Mouse (Mus musculus): ENCODE results near the gene Tlk2.
"Not testable (repeated sequence)": the region's sequence is repeated elsewhere in the genome, so short reads cannot be mapped to it uniquely, and the experiment has no call there.

Gene Tlk2

GRCm38 (mm10) chr11:105178516-105178915, at the start of gene Tlk2:
Gene Tlk2 (plus strand): TSS chr11:105178807.
- DNase-seq (ENCODE audit: low spot score): no peak

GRCm38 (mm10) chr11:105135692-105136091, 42.9 kb upstream of the Tlk2 start:
- no peak for DNase-seq (ENCODE audit: low spot score)

GRCm38 (mm10) chr11:105137255-105137654, 41.4 kb upstream of the Tlk2 start:
- DNase-seq (ENCODE audit: low spot score): not testable (repeated sequence)

- not testable (repeated sequence) for DNase-seq (ENCODE audit: low spot score)
Measured at GRCm38 (mm10) chr11:105140512-105140911, 38.1 kb upstream of the Tlk2 start.

- no peak for DNase-seq (ENCODE audit: low spot score)
Measured at GRCm38 (mm10) chr11:105141115-105141514, 37.5 kb upstream of the Tlk2 start.

GRCm38 (mm10) chr11:105143564-105143963, 35.0 kb upstream of the Tlk2 start:
- no peak for DNase-seq (ENCODE audit: low spot score)

GRCm38 (mm10) chr11:105144084-105144483, 34.5 kb upstream of the Tlk2 start:
- no peak for DNase-seq (ENCODE audit: low spot score)

- no peak for DNase-seq (ENCODE audit: low spot score)
Measured at GRCm38 (mm10) chr11:105144508-105145210, 33.9 kb upstream of the Tlk2 start.

- DNase-seq (ENCODE audit: low spot score): no peak
Measured at GRCm38 (mm10) chr11:105145211-105145610, 33.4 kb upstream of the Tlk2 start.

GRCm38 (mm10) chr11:105146593-105146992, 32.0 kb upstream of the Tlk2 start, which contains the start of gene Gm10842:
Gene Gm10842 (plus strand): TSS chr11:105146893.
- no peak for DNase-seq (ENCODE audit: low spot score)

- DNase-seq (ENCODE audit: low spot score): no peak
Measured at GRCm38 (mm10) chr11:105149353-105149752, 29.3 kb upstream of the Tlk2 start.

- no peak for DNase-seq (ENCODE audit: low spot score)
Measured at GRCm38 (mm10) chr11:105149766-105150165, 28.8 kb upstream of the Tlk2 start.

GRCm38 (mm10) chr11:105150691-105151090, 27.9 kb upstream of the Tlk2 start:
- DNase-seq (ENCODE audit: low spot score): no peak

GRCm38 (mm10) chr11:105151226-105152016, 27.2 kb upstream of the Tlk2 start:
- DNase-seq (ENCODE audit: low spot score): no peak

- no peak for DNase-seq (ENCODE audit: low spot score)
Measured at GRCm38 (mm10) chr11:105152017-105152300, 26.6 kb upstream of the Tlk2 start.

GRCm38 (mm10) chr11:105152357-105152899, 26.2 kb upstream of the Tlk2 start:
- DNase-seq (ENCODE audit: low spot score): no peak

- DNase-seq (ENCODE audit: low spot score): no peak
Measured at GRCm38 (mm10) chr11:105153068-105153833, 25.4 kb upstream of the Tlk2 start.

- DNase-seq (ENCODE audit: low spot score): no peak
Measured at GRCm38 (mm10) chr11:105155915-105156314, 22.7 kb upstream of the Tlk2 start.

GRCm38 (mm10) chr11:105156748-105157267, 21.8 kb upstream of the Tlk2 start:
- DNase-seq (ENCODE audit: low spot score): no peak

- DNase-seq (ENCODE audit: low spot score): no peak
Measured at GRCm38 (mm10) chr11:105158047-105158446, 20.6 kb upstream of the Tlk2 start.

GRCm38 (mm10) chr11:105159673-105160360, 18.8 kb upstream of the Tlk2 start:
- no peak for DNase-seq (ENCODE audit: low spot score)

GRCm38 (mm10) chr11:105161411-105161810, 17.2 kb upstream of the Tlk2 start:
- DNase-seq (ENCODE audit: low spot score): no peak

All from left cerebral cortex, adult 11 months (tissue).